In genomic region chr2:51146871-51147317, GRCm38 (mm10) we compare ENCODE assay signal across 8 mouse cellular contexts. TPM values are rescaled to one million over a fixed set of nuclear protein-coding genes. Genes with fewer than 3 reads are reported as not detected.
A peak's percentile ranks its signal among the peaks of the same experiment; 100 is the strongest.
DNase-seq lines count a peak whose midpoint lies in the region; ATAC-seq lines count a peak whose summit lies in the region.

No protein-coding gene starts in this region.

- no peaks in the 10 kb centered on the region for H3K9me3 ChIP-seq in intestine, embryonic 16.5 days (ENCODE audit: control insufficient read depth, low read length)

- H3K27me3 ChIP-seq in intestine, embryonic 16.5 days (replicated peaks; ENCODE audit: control insufficient read depth, insufficient read depth, low read length) = no peaks in the 10 kb centered on the region

- H3K9ac ChIP-seq in intestine, embryonic 16.5 days (ENCODE audit: low read depth, low read length) = peak overlapping the region; percentile 96

- H3K36me3 ChIP-seq in intestine, embryonic 16.5 days (ENCODE audit: control insufficient read depth, insufficient read depth, low read length) = no peaks in the 10 kb centered on the region
- H3K36me3 ChIP-seq in macrophage (ENCODE audit: inconsistent target) = no peaks in the 10 kb centered on the region

- peaks cover 29% of the 10 kb centered on the region for H3K4me1 ChIP-seq in intestine, embryonic 16.5 days (ENCODE audit: control insufficient read depth, insufficient read depth, low read length)

- DNase-seq in adrenal gland, postnatal 10 days = peak; percentile 87
- peak; percentile 82 for DNase-seq in embryo, embryonic 11 days
- peak; percentile 58 to 84 for DNase-seq in gastrocnemius, postnatal 4 days (ENCODE audit: low spot score in 2 of 2)
- DNase-seq in left cerebral cortex, postnatal 10 days (ENCODE audit: extremely low spot score in 1 of 2, low spot score in 2 of 2) = peak; percentile 69 to 87
- peak; percentile 87 to 88 for DNase-seq in right cerebral cortex, postnatal 10 days (ENCODE audit: low spot score in 2 of 2)
- DNase-seq in urinary bladder, postnatal 4 days (ENCODE audit: low spot score in 2 of 2) = peak; percentile 75 to 81

- H3K79me2 ChIP-seq in macrophage (ENCODE audit: inconsistent target) = peaks cover 66% of the 10 kb centered on the region

- ATAC-seq in intestine, embryonic 16.5 days = peak; percentile 77

- H3K4me2 ChIP-seq in intestine, embryonic 16.5 days (ENCODE audit: low read depth, low read length) = peak overlapping the region; percentile 51

- under 1% methylated on average over 18 of the region's 18 CpGs for WGBS in intestine, embryonic 16.5 days
- 0% methylated on average over 18 of the region's 18 CpGs for WGBS in macrophage (ENCODE audit: missing documents)

- H3K27ac ChIP-seq in intestine, embryonic 16.5 days (ENCODE audit: low read length) = peak overlapping the region; percentile 94
- peak overlapping the region; percentile 58 for H3K27ac ChIP-seq in macrophage

- intact Hi-C loops in left cerebral cortex, postnatal 10 days (cut with DNase I) = loop anchor here (5.0 to 10.0 kb wide), 5 partner anchors 172 to 840 kb away; no protein-coding TSS in a partner anchor

- H3K4me3 ChIP-seq in intestine, embryonic 16.5 days (ENCODE audit: low read length) = peak overlapping the region; percentile 96
- H3K4me3 ChIP-seq in macrophage (ENCODE audit: inconsistent target) = peak overlapping the region; percentile 74

RNA-seq across cellular contexts. Expression of gene Rnd3, which starts 2.0 kb away (rescaled TPM):
- 10 to 100 TPM; 37.9 to 38.1 TPM for total RNA-seq in adrenal gland, postnatal 10 days (2021)
- 10 to 100 TPM; 34.8 to 39.0 TPM for total RNA-seq in gastrocnemius, postnatal 4 days (2021)
- 49.5 and 53.8 TPM in 2 replicates for polyA plus RNA-seq in intestine, embryonic 16.5 days (2015; fragmentation: Nextera tagmentation; extraction: Ambion mirVana)
- total RNA-seq in left cerebral cortex, postnatal 10 days (2021) = 10 to 100 TPM; 27.2 to 32.5 TPM
- 100 to 1,000 TPM in 3 of 26 experiments, 10 to 100 TPM in 14, 1 to 10 TPM in 9; 4.0 to 297 (median 18.5) TPM for total RNA-seq in macrophage (2018; cell fraction: chromatin; rRNA removed)
- total RNA-seq in macrophage (2018; cell fraction: cytosol; rRNA removed) = 100 to 1,000 TPM in 1 of 26 experiments, 10 to 100 TPM in 12, 1 to 10 TPM in 13; 2.9 to 203 (median 10.0) TPM
- 100 to 1,000 TPM in 5 of 26 experiments, 10 to 100 TPM in 18, 1 to 10 TPM in 3; 4.8 to 362 (median 19.6) TPM for total RNA-seq in macrophage (2018; cell fraction: nucleus; rRNA removed)
- 2.5 to 4.0 TPM (median 3.9 TPM) in 3 replicates for polyA plus RNA-seq in macrophage (2018)

Comparison
In these comparisons a context has a peak if more than half of its experiments do, and no peak if none do; other contexts are left out.
1. Peak in every context shown above with its lines: DNase-seq, ATAC-seq, H3K4me3 ChIP-seq and H3K27ac ChIP-seq.